Mouse (Mus musculus): ENCODE data around the gene Krt32.

Krt32 gene

GRCm38 (mm10) chr11:100087861-100088260 is at the start of gene Krt32:
Krt32 (minus strand) TSS chr11:100088226.
- DNase-seq = peak; percentile 69 to 76

- DNase-seq = peak; percentile 19 to 34
Measured at GRCm38 (mm10) chr11:100137693-100138092, 49.7 kb upstream of the Krt32 start.

GRCm38 (mm10) chr11:100136559-100136958 is 48.5 kb upstream of the Krt32 start:
- no peak for DNase-seq

GRCm38 (mm10) chr11:100135731-100136130 is 47.7 kb upstream of the Krt32 start, which contains the start of gene Krt15:
Krt15 (minus strand) TSS chr11:100135928.
- no peak for DNase-seq

GRCm38 (mm10) chr11:100124901-100125300 is 36.9 kb upstream of the Krt32 start:
- DNase-seq = peak; percentile 51 to 62

GRCm38 (mm10) chr11:100121466-100121865 is 33.4 kb upstream of the Krt32 start, which contains the start of gene Krt13:
Krt13 (minus strand) TSS chr11:100121566.
- DNase-seq = no peak

- no peak for DNase-seq
Measured at GRCm38 (mm10) chr11:100120331-100120730, 32.3 kb upstream of the Krt32 start.

GRCm38 (mm10) chr11:100113742-100114029 is 25.7 kb upstream of the Krt32 start:
- no peak for DNase-seq

- no peak for DNase-seq
Measured at GRCm38 (mm10) chr11:100112935-100113741, 25.1 kb upstream of the Krt32 start.

GRCm38 (mm10) chr11:100105576-100106122 is 17.6 kb upstream of the Krt32 start, which contains the start of gene Krt36:
Krt36 (minus strand) TSS chr11:100105626.
- no peak for DNase-seq

- no peak for DNase-seq
Measured at GRCm38 (mm10) chr11:100102693-100103429, 14.8 kb upstream of the Krt32 start.

- DNase-seq = peak; percentile 26 to 47
Measured at GRCm38 (mm10) chr11:100100391-100100790, 12.4 kb upstream of the Krt32 start.

- no peak for DNase-seq
Measured at GRCm38 (mm10) chr11:100097819-100098218, 9.8 kb upstream of the Krt32 start.

- no peak for DNase-seq
Measured at GRCm38 (mm10) chr11:100096141-100096540, 8.1 kb upstream of the Krt32 start, which contains the start of gene Krt35. Krt35 (minus strand) TSS chr11:100096241.

GRCm38 (mm10) chr11:100088378-100089025 is 476 bp upstream of the Krt32 start:
- no peak for DNase-seq

GRCm38 (mm10) chr11:100073873-100074272 is 14.2 kb downstream of the Krt32 start:
- DNase-seq = no peak

- DNase-seq = no peak
Measured at GRCm38 (mm10) chr11:100067293-100068036, 20.6 kb downstream of the Krt32 start.

GRCm38 (mm10) chr11:100066236-100067010 is 21.6 kb downstream of the Krt32 start:
- DNase-seq = peak; percentile 84 to 88

GRCm38 (mm10) chr11:100058875-100059274 is 29.2 kb downstream of the Krt32 start:
- DNase-seq = peak; percentile 47 to 58

GRCm38 (mm10) chr11:100055686-100056655 is 32.1 kb downstream of the Krt32 start:
- peak; percentile 31 to 39 for DNase-seq
